Mouse (Mus musculus): ENCODE measurements around the gene Slc11a2. TPM values are rescaled to one million over a fixed set of nuclear protein-coding genes. Genes with fewer than 3 reads are reported as not detected.

The Slc11a2 gene
- polyA plus RNA-seq, 1 experiment from 2014 or later, result 39.5 TPM

- no peaks in the 10 kb centered on the region for H3K36me3 ChIP-seq (ENCODE audit: inconsistent target)
- H3K4me3 ChIP-seq (ENCODE audit: inconsistent target), result no peak overlapping the region
- no peak overlapping the region for H3K27ac ChIP-seq
- WGBS (ENCODE audit: missing documents), result 94% methylated on average over 11 of the region's 11 CpGs
- no peaks in the 10 kb centered on the region for H3K79me2 ChIP-seq (ENCODE audit: inconsistent target)
Measured at GRCm38 (mm10) chr15:100452486-100452885, 27.6 kb upstream of the Slc11a2 start.

- WGBS (ENCODE audit: missing documents), result 96% methylated on average over 16 of the region's 16 CpGs
- H3K27ac ChIP-seq, result no peak overlapping the region
- H3K79me2 ChIP-seq (ENCODE audit: inconsistent target), result no peaks in the 10 kb centered on the region
- no peaks in the 10 kb centered on the region for H3K36me3 ChIP-seq (ENCODE audit: inconsistent target)
- H3K4me3 ChIP-seq (ENCODE audit: inconsistent target), result no peak overlapping the region
Measured at GRCm38 (mm10) chr15:100451245-100451644, 26.4 kb upstream of the Slc11a2 start.

- H3K4me3 ChIP-seq (ENCODE audit: inconsistent target), result no peak overlapping the region
- H3K27ac ChIP-seq, result peak overlapping the region; percentile 83
- 90% methylated on average over 2 of the region's 3 CpGs for WGBS (ENCODE audit: missing documents)
- H3K36me3 ChIP-seq (ENCODE audit: inconsistent target), result no peaks in the 10 kb centered on the region
- no peaks in the 10 kb centered on the region for H3K79me2 ChIP-seq (ENCODE audit: inconsistent target)
Measured at GRCm38 (mm10) chr15:100449495-100449894, 24.6 kb upstream of the Slc11a2 start.

GRCm38 (mm10) chr15:100448572-100448971 is 23.7 kb upstream of the Slc11a2 start:
- Histone ChIP-seq H3K36me3 (ENCODE audit: inconsistent target) (no peaks in the 10 kb centered on the region), H3K79me2 (ENCODE audit: inconsistent target) (no peaks in the 10 kb centered on the region), H3K4me3 (ENCODE audit: inconsistent target) (no peak overlapping the region), H3K27ac (peak overlapping the region; percentile 83)
- 100% methylated on average over 3 of the region's 4 CpGs for WGBS (ENCODE audit: missing documents)

- H3K79me2 ChIP-seq (ENCODE audit: inconsistent target), result no peaks in the 10 kb centered on the region
- WGBS (ENCODE audit: missing documents), result 0% methylated on average over 2 of the region's 2 CpGs
Measured at GRCm38 (mm10) chr15:100446887-100447286, 22.0 kb upstream of the Slc11a2 start.

GRCm38 (mm10) chr15:100443126-100443922 is 18.5 kb upstream of the Slc11a2 start:
- 4% methylated on average over 18 of the region's 31 CpGs for WGBS (ENCODE audit: missing documents)
- Histone ChIP-seq H3K36me3 (ENCODE audit: inconsistent target) (no peaks in the 10 kb centered on the region), H3K27ac (peak overlapping the region; percentile 28), H3K4me3 (ENCODE audit: inconsistent target) (peak overlapping the region; percentile 22), H3K79me2 (ENCODE audit: inconsistent target) (no peaks in the 10 kb centered on the region)

More at GRCm38 (mm10) chr15:100446887-100447286, 22.0 kb upstream of the Slc11a2 start:
- no peak overlapping the region for H3K4me3 ChIP-seq (ENCODE audit: inconsistent target)
- H3K36me3 ChIP-seq (ENCODE audit: inconsistent target), result no peaks in the 10 kb centered on the region
- H3K27ac ChIP-seq, result no peak overlapping the region

GRCm38 (mm10) chr15:100436518-100436917 is 11.6 kb upstream of the Slc11a2 start:
- H3K27ac ChIP-seq, result no peak overlapping the region
- no peaks in the 10 kb centered on the region for H3K36me3 ChIP-seq (ENCODE audit: inconsistent target)
- H3K4me3 ChIP-seq (ENCODE audit: inconsistent target), result no peak overlapping the region
- 79% methylated on average over 10 of the region's 10 CpGs for WGBS (ENCODE audit: missing documents)
- H3K79me2 ChIP-seq (ENCODE audit: inconsistent target), result no peaks in the 10 kb centered on the region

- WGBS (ENCODE audit: missing documents), result 25% methylated on average over 4 of the region's 4 CpGs
- no peak overlapping the region for H3K4me3 ChIP-seq (ENCODE audit: inconsistent target)
- no peak overlapping the region for H3K27ac ChIP-seq
- H3K79me2 ChIP-seq (ENCODE audit: inconsistent target), result no peaks in the 10 kb centered on the region
- no peaks in the 10 kb centered on the region for H3K36me3 ChIP-seq (ENCODE audit: inconsistent target)
Measured at GRCm38 (mm10) chr15:100436112-100436511, 11.2 kb upstream of the Slc11a2 start.

- WGBS (ENCODE audit: missing documents), result 78% methylated on average over 3 of the region's 4 CpGs
- H3K36me3 ChIP-seq (ENCODE audit: inconsistent target), result no peaks in the 10 kb centered on the region
- no peaks in the 10 kb centered on the region for H3K79me2 ChIP-seq (ENCODE audit: inconsistent target)
- H3K4me3 ChIP-seq (ENCODE audit: inconsistent target), result no peak overlapping the region
- H3K27ac ChIP-seq, result no peak overlapping the region
Measured at GRCm38 (mm10) chr15:100433234-100433633, 8.4 kb upstream of the Slc11a2 start.

- Histone ChIP-seq H3K27ac (no peak overlapping the region), H3K4me3 (ENCODE audit: inconsistent target) (no peak overlapping the region), H3K79me2 (ENCODE audit: inconsistent target) (no peaks in the 10 kb centered on the region), H3K36me3 (ENCODE audit: inconsistent target) (no peaks in the 10 kb centered on the region)
- 82% methylated on average over 11 of the region's 11 CpGs for WGBS (ENCODE audit: missing documents)
Measured at GRCm38 (mm10) chr15:100429959-100430565, 5.2 kb upstream of the Slc11a2 start.

GRCm38 (mm10) chr15:100428296-100428905 is 3.5 kb upstream of the Slc11a2 start:
- no peak overlapping the region for H3K4me3 ChIP-seq (ENCODE audit: inconsistent target)
- WGBS (ENCODE audit: missing documents), result 90% methylated on average over 13 of the region's 13 CpGs
- no peaks in the 10 kb centered on the region for H3K79me2 ChIP-seq (ENCODE audit: inconsistent target)
- H3K36me3 ChIP-seq (ENCODE audit: inconsistent target), result no peaks in the 10 kb centered on the region
- no peak overlapping the region for H3K27ac ChIP-seq

- Histone ChIP-seq H3K27ac (no peak overlapping the region), H3K36me3 (ENCODE audit: inconsistent target) (no peaks in the 10 kb centered on the region), H3K79me2 (ENCODE audit: inconsistent target) (peaks cover 28% of the 10 kb centered on the region), H3K4me3 (ENCODE audit: inconsistent target) (peak overlapping the region; percentile 40)
- WGBS (ENCODE audit: missing documents), result 10% methylated on average over 11 of the region's 14 CpGs
Measured at GRCm38 (mm10) chr15:100423916-100424315, 956 bp downstream of the Slc11a2 start.

GRCm38 (mm10) chr15:100422899-100423860 is 1.7 kb downstream of the Slc11a2 start:
- WGBS (ENCODE audit: missing documents), result under 1% methylated on average over 65 of the region's 65 CpGs
- no peak overlapping the region for H3K27ac ChIP-seq
- H3K79me2 ChIP-seq (ENCODE audit: inconsistent target), result peaks cover 35% of the 10 kb centered on the region
- no peaks in the 10 kb centered on the region for H3K36me3 ChIP-seq (ENCODE audit: inconsistent target)
- peak overlapping the region; percentile 40 for H3K4me3 ChIP-seq (ENCODE audit: inconsistent target)

GRCm38 (mm10) chr15:100422476-100422875 is 2.4 kb downstream of the Slc11a2 start:
- peak overlapping the region; percentile 84 for H3K27ac ChIP-seq

More at GRCm38 (mm10) chr15:100422476-100422875, 2.4 kb downstream of the Slc11a2 start:
- H3K4me3 ChIP-seq (ENCODE audit: inconsistent target), result peak overlapping the region; percentile 52
- 2% methylated on average over 44 of the region's 44 CpGs for WGBS (ENCODE audit: missing documents)
- peaks cover 42% of the 10 kb centered on the region for H3K79me2 ChIP-seq (ENCODE audit: inconsistent target)
- no peaks in the 10 kb centered on the region for H3K36me3 ChIP-seq (ENCODE audit: inconsistent target)

Data from macrophage (primary cell).